Mouse (Mus musculus): ENCODE measurements around the gene Vmn2r107. TPM values are rescaled to one million over a fixed set of nuclear protein-coding genes. Genes with fewer than 3 reads are reported as not detected.

Vmn2r107 gene
- total RNA-seq (2021): not detected
- long read RNA-seq, experiment 1: 0 reads
- long read RNA-seq, experiment 2: 0 reads

DNA sequence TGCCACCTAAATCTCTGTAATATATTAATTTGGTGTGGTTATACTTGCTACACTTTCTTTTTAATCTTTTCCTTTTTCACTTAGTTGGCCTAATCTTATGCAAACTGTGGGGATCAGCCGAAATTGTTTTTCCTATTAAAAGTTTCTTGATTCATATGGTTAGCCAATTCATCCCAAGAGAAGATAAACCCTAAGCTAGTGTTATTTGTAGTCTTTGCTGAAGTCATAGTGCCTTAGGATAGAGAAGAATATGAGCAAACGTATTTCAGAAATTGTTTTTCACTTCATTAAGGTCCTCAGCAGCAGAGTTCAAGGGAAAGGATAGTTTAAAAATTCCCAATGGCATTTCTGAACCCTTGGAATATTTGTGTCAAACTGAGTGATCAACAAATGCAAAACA lies at the start of gene Vmn2r107:
Vmn2r107 (plus strand) TSS at position 301 of the 400 bp plus-strand sequence.
- no peak for TF ChIP-seq CTCF (IDR thresholded peaks at IDR 0.05)
- H3K4me3 ChIP-seq: no peak within 1 kb of the TSS
- no peak within 1 kb of the TSS for H3K27ac ChIP-seq
- DNase-seq (ENCODE audit: extremely low spot score in 1 of 2, low spot score in 2 of 2): no peak
- intact Hi-C loops (cut with DNase I): no loop called here

- TF ChIP-seq CTCF (IDR thresholded peaks at IDR 0.05): no peak
- intact Hi-C loops (cut with DNase I): no loop called here
- Histone ChIP-seq H3K27ac (no peak overlapping the region), H3K4me3 (no peak overlapping the region)
- no peak for DNase-seq (ENCODE audit: extremely low spot score in 1 of 2, low spot score in 2 of 2)
These were observed 39.3 kb upstream of the Vmn2r107 start for GRCm38 (mm10) chr17:20305790-20306189.

GRCm38 (mm10) chr17:20399105-20399504 lies 54.1 kb downstream of the Vmn2r107 start:
- H3K27ac ChIP-seq: no peak overlapping the region
- no peak for TF ChIP-seq CTCF (IDR thresholded peaks at IDR 0.05)
- DNase-seq (ENCODE audit: extremely low spot score in 1 of 2, low spot score in 2 of 2): no peak
- H3K4me3 ChIP-seq: no peak overlapping the region
- intact Hi-C loops (cut with DNase I): no loop called here

- H3K27ac ChIP-seq: no peak within 1 kb of the TSS
- TF ChIP-seq CTCF (IDR thresholded peaks at IDR 0.05): no peak
- DNase-seq (ENCODE audit: extremely low spot score in 1 of 2, low spot score in 2 of 2): no peak
- no peak within 1 kb of the TSS for H3K4me3 ChIP-seq
- intact Hi-C loops (cut with DNase I): no loop called here
These were observed 68.8 kb downstream of the Vmn2r107 start, which contains the start of gene Vmn1r224 for GRCm38 (mm10) chr17:20413846-20414245. Vmn1r224 (plus strand) TSS chr17:20414146.

Other genes with a start within 250 kb of the Vmn2r107 start
- gene Fpr-rs7, start 231.0 kb upstream of the Vmn2r107 start, total RNA-seq (2021): not detected
- gene Fpr-rs6, start 162.1 kb upstream of the Vmn2r107 start, total RNA-seq (2021): not detected
- not detected for gene Vmn2r105, start 110.2 kb upstream of the Vmn2r107 start, total RNA-seq (2021)
- not detected for gene Vmn2r106, start 59.7 kb upstream of the Vmn2r107 start, total RNA-seq (2021)
- not detected for gene Vmn1r224, start 68.9 kb downstream of the Vmn2r107 start, total RNA-seq (2021)
- not detected for gene Vmn2r108, start 136.1 kb downstream of the Vmn2r107 start, total RNA-seq (2021)
- gene Vmn1r225, start 152.9 kb downstream of the Vmn2r107 start, total RNA-seq (2021): not detected
- not detected for gene Vmn2r109, start 219.5 kb downstream of the Vmn2r107 start, total RNA-seq (2021)

All from left cerebral cortex, adult 2 months (tissue).